Mouse (Mus musculus): ENCODE measurements around the gene Atmin.

- TF ChIP-seq CTCF (IDR thresholded peaks at IDR 0.05; ENCODE audit: insufficient read depth, low read length), result no peak
- no peak for TF ChIP-seq POLR2A (IDR thresholded peaks at IDR 0.05; ENCODE audit: borderline replicate concordance, extremely low read depth, low read depth, low read length)
Observed at GRCm38 (mm10) chr8:116921005-116921336, 22.2 kb upstream of the Atmin start.
